Mouse (Mus musculus): ENCODE data around the gene Snrk.

Gene Snrk

DNA sequence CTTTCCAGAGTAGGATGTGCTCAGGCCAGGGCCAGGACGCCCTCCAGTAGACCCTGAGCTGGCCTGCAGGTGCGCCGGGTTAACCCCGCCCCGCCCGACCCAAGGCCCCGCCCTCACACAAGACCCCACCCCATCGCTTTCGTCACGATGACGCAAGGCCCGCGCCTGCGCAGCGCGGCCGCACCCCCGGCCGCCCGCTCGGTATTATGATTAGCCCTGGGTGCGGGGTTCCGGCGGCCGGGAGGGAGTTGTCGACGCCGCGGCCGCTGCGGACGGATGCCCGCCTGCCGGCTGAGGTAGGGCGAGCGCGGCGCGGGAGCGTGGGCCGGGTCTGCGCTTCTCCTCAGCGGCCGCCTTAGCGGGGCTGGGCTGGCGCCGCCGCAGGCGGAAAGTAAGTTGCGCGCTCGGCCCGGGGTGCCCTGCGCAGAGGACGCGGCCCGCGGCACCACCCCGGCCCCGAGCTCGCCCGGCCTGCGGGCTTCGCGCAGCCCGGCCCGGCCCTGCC is at the start of gene Snrk:
Snrk (plus strand) TSS at position 155 of the 505 bp plus-strand sequence.
- CTCF ChIA-PET: interaction anchor here (0.6 to 1.0 kb wide), 2 partner anchors 177 to 1976 kb away, joined by 4 to 6 read pairs; partner anchors contain the start of gene Ano10

- CTCF ChIA-PET: no interaction called here
Measured at GRCm38 (mm10) chr9:122067654-122068053, 49.4 kb upstream of the Snrk start.

DNA sequence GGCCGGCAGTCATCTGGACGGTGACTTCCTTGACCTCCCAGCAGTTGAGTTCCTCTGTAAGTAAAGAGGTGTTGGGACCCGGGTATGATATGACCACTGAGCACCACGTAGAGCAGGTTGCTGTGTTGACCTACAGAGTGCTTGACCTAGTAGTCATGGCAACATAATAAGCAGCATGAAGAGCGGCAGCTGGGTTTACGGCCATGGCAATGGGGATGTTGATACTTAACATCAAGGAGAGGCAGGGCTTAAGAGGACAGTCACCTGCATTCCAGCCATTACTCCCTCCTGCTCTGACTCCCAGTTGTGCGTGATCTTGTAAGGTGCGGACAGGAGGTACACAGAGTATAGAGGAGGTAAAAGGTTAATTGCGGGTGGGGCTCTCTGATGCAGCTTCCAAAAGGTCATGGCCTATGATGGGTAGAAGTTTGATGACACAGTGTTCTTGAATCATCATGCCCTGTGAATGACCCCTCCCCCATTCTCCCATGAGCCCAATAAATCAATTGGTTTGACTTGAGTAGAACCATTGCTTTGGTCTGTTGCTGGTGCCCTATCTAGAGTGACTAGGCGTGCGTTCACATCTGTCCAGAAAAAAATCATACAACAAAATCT is 47.4 kb upstream of the Snrk start:
- CTCF ChIA-PET: no interaction called here

GRCm38 (mm10) chr9:122073980-122074379 is 43.1 kb upstream of the Snrk start:
- CTCF ChIA-PET: no interaction called here

DNA sequence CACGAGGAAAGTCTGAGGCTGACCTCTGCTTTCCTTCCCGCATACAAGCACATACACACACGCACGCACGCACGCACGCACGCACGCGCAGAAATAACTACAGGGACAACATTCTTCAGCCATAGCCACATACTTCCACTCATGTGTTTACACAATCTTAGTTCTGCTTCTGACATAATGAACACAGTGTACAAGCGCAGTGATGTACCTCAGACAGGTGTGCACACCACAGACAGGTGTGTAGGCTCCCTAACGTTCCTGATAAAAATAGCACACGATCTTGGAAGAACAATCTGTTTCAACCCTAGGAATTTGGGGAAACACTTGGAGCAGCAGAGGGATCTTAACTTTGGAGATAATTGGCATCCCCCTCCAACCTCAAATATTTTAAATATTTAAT is 42.5 kb upstream of the Snrk start:
- CTCF ChIA-PET: no interaction called here

- CTCF ChIA-PET: no interaction called here
Measured at GRCm38 (mm10) chr9:122078456-122078855, 38.6 kb upstream of the Snrk start.

- CTCF ChIA-PET: no interaction called here
Measured at GRCm38 (mm10) chr9:122083698-122084097, 33.4 kb upstream of the Snrk start.

GRCm38 (mm10) chr9:122084175-122084574 is 32.9 kb upstream of the Snrk start:
- CTCF ChIA-PET: no interaction called here

DNA sequence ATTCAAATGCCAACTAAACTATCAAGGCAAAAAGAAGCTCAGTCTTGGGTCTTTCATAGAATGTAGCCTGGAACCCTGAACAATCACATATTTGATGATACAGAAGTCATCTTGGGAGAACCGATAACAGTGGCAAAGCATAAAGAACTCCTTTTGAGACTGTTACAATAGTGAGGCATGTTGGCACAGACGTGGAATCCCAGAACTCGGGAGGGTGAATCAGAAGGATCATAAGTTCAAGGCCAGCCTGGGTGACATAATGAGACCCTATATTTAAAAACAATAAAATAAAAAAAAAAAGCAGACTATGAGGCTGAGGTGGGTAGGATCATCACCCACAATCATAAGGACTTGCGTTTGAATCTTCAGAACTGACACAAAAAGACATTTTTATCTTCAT is 32.4 kb upstream of the Snrk start:
- CTCF ChIA-PET: no interaction called here

DNA sequence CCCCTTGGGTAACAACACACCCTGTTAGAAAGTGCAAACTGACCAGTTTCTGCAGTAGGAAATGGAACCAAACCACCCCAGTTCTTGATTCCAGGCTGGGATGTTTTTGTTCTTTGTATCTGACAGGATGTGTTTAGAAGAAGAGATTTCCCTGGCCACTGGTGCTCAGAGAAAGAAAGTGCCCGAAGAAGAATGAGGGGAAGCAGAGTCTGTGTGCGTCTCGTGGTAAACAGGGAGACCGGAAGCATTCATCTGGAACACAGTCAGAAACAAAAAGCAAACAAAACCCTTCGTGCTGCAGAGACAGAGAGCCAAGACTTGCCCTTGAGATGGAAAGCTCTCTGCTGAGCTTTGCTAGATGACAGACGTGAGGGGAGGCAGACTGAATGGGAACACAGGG is 32.0 kb upstream of the Snrk start:
- CTCF ChIA-PET: no interaction called here

GRCm38 (mm10) chr9:122085550-122086205 is 31.4 kb upstream of the Snrk start:
- CTCF ChIA-PET: no interaction called here

GRCm38 (mm10) chr9:122087086-122087485 is 30.0 kb upstream of the Snrk start:
- CTCF ChIA-PET: no interaction called here

GRCm38 (mm10) chr9:122091171-122091570 is 25.9 kb upstream of the Snrk start:
- CTCF ChIA-PET: no interaction called here

DNA sequence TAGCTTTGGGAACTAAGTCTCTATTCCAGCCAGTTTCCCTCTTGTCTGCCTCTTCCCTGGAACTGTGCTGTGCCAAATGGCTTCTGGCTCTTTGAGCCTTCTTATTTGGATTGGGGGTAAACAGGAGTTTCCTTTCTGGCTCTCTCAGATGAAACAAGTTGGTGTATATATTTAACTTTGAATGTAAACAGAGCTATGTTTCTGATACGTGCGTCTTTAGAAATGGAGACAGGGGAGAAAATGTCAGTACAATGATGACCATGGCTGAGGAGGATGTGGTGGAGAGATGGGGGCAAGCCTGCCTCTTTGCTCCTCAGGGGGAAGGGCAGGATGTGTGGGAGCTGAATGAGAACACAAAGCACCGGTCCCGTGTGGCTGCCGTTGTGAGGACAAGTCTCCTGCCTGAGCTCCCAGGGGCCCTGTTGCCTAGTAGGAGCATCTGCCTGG is 25.3 kb upstream of the Snrk start:
- CTCF ChIA-PET: no interaction called here

- CTCF ChIA-PET: interaction anchor here (0.6 kb wide), 1 partner anchor 379 kb away, joined by 3 read pairs; no protein-coding TSS in a partner anchor
Measured at GRCm38 (mm10) chr9:122094171-122094570, 22.9 kb upstream of the Snrk start.

DNA sequence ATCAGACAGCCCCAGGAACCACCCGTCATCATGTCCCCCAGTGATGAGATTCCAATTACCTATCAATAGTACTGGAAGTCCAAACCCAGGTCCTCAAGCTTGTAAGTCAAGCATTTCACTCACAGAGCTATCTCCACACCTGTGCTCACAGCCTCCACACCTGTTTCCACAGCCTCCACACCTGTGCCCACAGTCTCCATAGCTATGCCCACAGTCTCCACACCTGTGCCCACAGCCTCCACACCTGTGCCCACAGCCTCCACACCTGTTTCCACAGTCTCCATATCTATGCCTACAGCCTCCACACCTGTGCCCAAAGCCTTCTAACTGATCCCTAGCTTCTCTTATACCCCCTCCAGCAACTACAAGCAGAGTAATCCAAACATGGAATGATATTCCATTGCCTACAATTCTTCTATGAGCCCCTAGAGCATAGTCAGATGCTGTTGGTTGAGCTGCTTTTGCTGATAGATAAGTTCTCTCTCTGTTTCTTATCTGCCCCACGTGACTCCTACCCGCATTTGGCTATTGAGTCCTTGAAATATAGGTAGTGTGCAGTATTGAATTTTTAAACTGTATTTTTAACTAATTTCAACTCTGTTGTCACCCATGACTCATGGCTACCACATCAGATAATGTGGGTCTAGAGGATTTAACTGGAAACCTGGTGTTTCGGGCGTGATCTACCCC is 20.1 kb upstream of the Snrk start:
- CTCF ChIA-PET: no interaction called here

- CTCF ChIA-PET: no interaction called here
Measured at GRCm38 (mm10) chr9:122097535-122097934, 19.5 kb upstream of the Snrk start.

- CTCF ChIA-PET: interaction anchor here (0.6 kb wide), 1 partner anchor 73 kb away, joined by 3 read pairs; no protein-coding TSS in a partner anchor
Measured at GRCm38 (mm10) chr9:122100584-122101127, 16.4 kb upstream of the Snrk start.

GRCm38 (mm10) chr9:122101196-122101595 is 15.9 kb upstream of the Snrk start:
- CTCF ChIA-PET: no interaction called here

DNA sequence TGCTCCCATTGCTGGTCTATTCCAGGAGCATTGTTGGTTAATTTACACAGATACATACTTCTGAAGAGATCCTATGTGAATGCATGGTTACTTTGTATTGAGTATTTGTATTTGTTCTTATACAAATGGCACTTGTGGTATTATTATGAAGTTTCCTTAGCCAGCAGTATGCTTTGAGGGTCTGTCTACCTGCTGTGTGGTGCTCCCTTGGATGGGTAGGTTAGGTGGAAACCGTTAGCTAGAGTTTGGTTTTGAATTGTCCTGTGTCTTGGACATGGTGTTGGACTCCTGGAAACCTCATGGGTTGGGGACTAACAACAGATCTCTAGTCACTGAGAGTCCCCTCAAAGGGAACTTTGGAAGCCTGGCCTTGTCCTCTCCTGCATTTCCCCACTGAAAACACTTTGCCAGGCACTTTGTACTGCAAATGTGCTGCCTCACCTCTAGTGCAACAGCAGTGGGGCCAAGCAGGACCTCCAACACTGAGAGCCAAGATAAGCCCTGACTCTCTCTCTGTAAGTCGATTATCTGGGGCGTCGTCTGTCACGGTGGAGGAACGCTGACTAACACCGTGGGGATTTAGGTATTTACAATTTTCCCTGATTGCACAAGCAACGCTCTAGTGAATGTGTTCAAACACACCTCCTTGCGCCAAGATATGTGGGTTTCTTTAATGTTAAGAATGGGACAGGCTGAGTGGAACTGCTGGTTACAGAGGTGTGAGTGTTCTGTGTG is 13.3 kb upstream of the Snrk start:
- CTCF ChIA-PET: no interaction called here

DNA sequence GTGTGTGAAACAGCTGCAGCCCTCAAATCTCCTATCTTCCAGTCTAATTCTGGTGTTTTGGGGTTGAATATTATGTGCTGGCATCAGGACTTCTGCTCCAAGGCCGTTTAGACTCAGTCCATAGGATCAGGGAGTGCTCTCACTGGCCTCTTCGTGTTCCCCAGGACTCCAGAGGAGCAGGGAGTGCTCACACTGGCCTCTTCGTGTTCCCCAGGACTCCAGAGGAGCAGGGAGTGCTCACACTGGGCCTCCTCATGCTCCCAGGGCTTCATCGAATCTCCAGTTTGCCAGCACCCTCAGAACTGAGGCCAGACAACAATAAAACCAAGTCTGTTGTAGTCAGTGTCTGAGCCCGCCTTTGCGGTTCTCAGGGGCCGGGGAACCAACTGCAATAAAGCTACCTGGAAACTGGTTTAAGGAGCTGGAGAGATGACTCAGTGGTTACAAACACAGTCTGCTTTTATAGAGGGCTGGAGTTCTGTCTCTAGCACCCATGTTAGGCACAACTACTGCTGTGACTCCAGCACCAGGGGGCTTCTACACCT is 12.7 kb upstream of the Snrk start:
- CTCF ChIA-PET: no interaction called here

All from spleen, embryonic (tissue).